Mouse (Mus musculus): Measurements from ENCODE around the gene Mical3.

Gene Mical3

GRCm38 (mm10) chr6:121145906-121146305, 15.1 kb upstream of the Mical3 start:
- DNase-seq (ENCODE audit: low read depth, low spot score): no peak

- DNase-seq (ENCODE audit: low read depth, low spot score): no peak
Observed at GRCm38 (mm10) chr6:121145010-121145604, 14.3 kb upstream of the Mical3 start.

GRCm38 (mm10) chr6:121144066-121144465, 13.3 kb upstream of the Mical3 start:
- DNase-seq (ENCODE audit: low read depth, low spot score): no peak

- DNase-seq (ENCODE audit: low read depth, low spot score): no peak
Observed at GRCm38 (mm10) chr6:121143439-121143838, 12.6 kb upstream of the Mical3 start.

- DNase-seq (ENCODE audit: low read depth, low spot score): no peak
Observed at GRCm38 (mm10) chr6:121142298-121142697, 11.5 kb upstream of the Mical3 start.

GRCm38 (mm10) chr6:121139271-121139670, 8.5 kb upstream of the Mical3 start:
- DNase-seq (ENCODE audit: low read depth, low spot score): no peak

GRCm38 (mm10) chr6:121138338-121139040, 7.7 kb upstream of the Mical3 start:
- no peak for DNase-seq (ENCODE audit: low read depth, low spot score)

- peak; percentile 24 for DNase-seq (ENCODE audit: low read depth, low spot score)
Observed at GRCm38 (mm10) chr6:121137222-121137621, 6.4 kb upstream of the Mical3 start.

- no peak for DNase-seq (ENCODE audit: low read depth, low spot score)
Observed at GRCm38 (mm10) chr6:121134884-121135283, 4.1 kb upstream of the Mical3 start.

GRCm38 (mm10) chr6:121134249-121134648, 3.5 kb upstream of the Mical3 start:
- no peak for DNase-seq (ENCODE audit: low read depth, low spot score)

- DNase-seq (ENCODE audit: low read depth, low spot score): peak; percentile 89
Observed at GRCm38 (mm10) chr6:121130039-121130705, 627 bp downstream of the Mical3 start.

GRCm38 (mm10) chr6:121129506-121129905, 1.3 kb downstream of the Mical3 start:
- DNase-seq (ENCODE audit: low read depth, low spot score): no peak

GRCm38 (mm10) chr6:121128736-121129135, 2.1 kb downstream of the Mical3 start:
- DNase-seq (ENCODE audit: low read depth, low spot score): no peak

- no peak for DNase-seq (ENCODE audit: low read depth, low spot score)
Observed at GRCm38 (mm10) chr6:121127726-121128125, 3.1 kb downstream of the Mical3 start.

GRCm38 (mm10) chr6:121126202-121126601, 4.6 kb downstream of the Mical3 start:
- no peak for DNase-seq (ENCODE audit: low read depth, low spot score)

- no peak for DNase-seq (ENCODE audit: low read depth, low spot score)
Observed at GRCm38 (mm10) chr6:121122739-121123241, 8.0 kb downstream of the Mical3 start.

- DNase-seq (ENCODE audit: low read depth, low spot score): no peak
Observed at GRCm38 (mm10) chr6:121120776-121121175, 10.0 kb downstream of the Mical3 start.

- DNase-seq (ENCODE audit: low read depth, low spot score): no peak
Observed at GRCm38 (mm10) chr6:121117971-121118755, 12.6 kb downstream of the Mical3 start.

- DNase-seq (ENCODE audit: low read depth, low spot score): peak; percentile 44
Observed at GRCm38 (mm10) chr6:121117142-121117541, 13.7 kb downstream of the Mical3 start.

GRCm38 (mm10) chr6:121116434-121116833, 14.4 kb downstream of the Mical3 start:
- DNase-seq (ENCODE audit: low read depth, low spot score): no peak

GRCm38 (mm10) chr6:121111448-121112055, 19.2 kb downstream of the Mical3 start:
- no peak for DNase-seq (ENCODE audit: low read depth, low spot score)
